Mouse (Mus musculus) E14TG2a.4 (cell line): ENCODE results near the gene Tsc22d1.

Experiments
- H3K27me3 ChIP-seq: 2 replicates; pipeline ENCODE4 v1.6.1; 2014; ENCODE audit warnings: low read length, control low read depth; ENCODE audit not compliant: insufficient read depth
- H3K36me3 ChIP-seq: 2 replicates; pipeline ENCODE4 v1.6.1; 2014; ENCODE audit warnings: low read length, control low read depth; ENCODE audit not compliant: insufficient read depth
- H3K4me1 ChIP-seq: replicated peaks from 2 replicates; pipeline ENCODE4 v1.6.1; 2014; ENCODE audit warnings: low read depth, low read length, control low read depth
- H3K4me3 ChIP-seq: replicated peaks from 2 replicates; pipeline ENCODE4 v1.5.1; 2014; ENCODE audit warnings: mild to moderate bottlenecking, low read length
- H3K9me3 ChIP-seq: 2 replicates; pipeline ENCODE4 v1.6.1; 2014; ENCODE audit warnings: low read length, control low read depth
- CTCF ChIP-seq: conservative IDR thresholded peaks from 2 replicates; pipeline ENCODE4 v1.5.1; 2014; ENCODE audit warnings: low read length
- NANOG ChIP-seq: IDR thresholded peaks from 2 replicates; pipeline ENCODE4 v1.6.1; 2014; ENCODE audit warnings: borderline replicate concordance, low read length, mixed read lengths
- POU5F1 ChIP-seq: IDR thresholded peaks from 2 replicates; pipeline ENCODE4 v1.6.1; 2014; ENCODE audit warnings: low read length, borderline replicate concordance

Gene Tsc22d1

DNA sequence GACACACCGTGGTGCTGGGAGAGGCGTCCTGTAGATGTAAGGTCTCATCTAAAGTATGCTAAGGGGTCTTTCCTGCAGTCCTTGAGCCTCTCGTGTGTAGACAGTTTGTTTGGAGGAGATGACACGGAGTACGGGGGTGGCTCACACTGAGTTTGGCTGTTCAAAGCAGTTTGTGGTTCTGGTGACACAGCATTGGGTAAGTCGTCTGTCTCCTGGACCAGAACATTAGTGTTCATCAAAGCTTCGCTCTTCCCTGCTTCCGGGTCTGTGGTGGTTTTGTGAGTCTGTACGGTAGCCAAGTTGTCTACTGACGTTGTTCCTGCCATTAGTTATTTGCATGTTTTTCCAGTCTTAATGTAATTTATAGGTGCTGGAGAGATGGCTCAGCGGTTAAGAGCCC, 65.7 kb downstream of the Tsc22d1 start:
- Histone ChIP-seq H3K9me3 (no peaks in the 10 kb centered on the region), H3K36me3 (no peaks in the 10 kb centered on the region), H3K4me3 (no peak overlapping the region), H3K4me1 (peaks cover 41% of the 10 kb centered on the region), H3K27me3 (0 out of 2 replicates have a peak, but pooled peaks cover 3% of the 10 kb centered on the region)
- no peak for TF ChIP-seq CTCF
- no peak for TF ChIP-seq POU5F1
- TF ChIP-seq NANOG, result no peak

DNA sequence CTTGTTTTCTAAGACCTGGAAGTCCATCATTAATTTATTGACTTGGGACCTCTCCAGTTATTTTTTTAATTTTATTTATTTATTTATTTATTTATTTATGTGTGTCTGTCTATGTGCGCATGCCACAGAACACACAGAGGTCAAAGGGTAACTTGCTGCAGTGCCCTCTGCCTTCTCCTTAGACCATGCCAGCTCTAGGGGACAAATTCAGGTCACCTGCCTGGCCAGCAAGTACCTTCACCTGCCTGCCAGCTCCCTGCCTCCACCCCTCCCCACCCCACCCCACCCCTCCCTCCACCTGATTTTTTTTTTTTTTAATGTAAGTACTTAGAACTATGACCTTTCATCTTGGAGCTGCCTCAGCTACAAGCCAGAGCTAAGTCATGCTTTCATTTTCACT, 68.9 kb downstream of the Tsc22d1 start:
- Histone ChIP-seq H3K36me3 (no peaks in the 10 kb centered on the region), H3K4me3 (no peak overlapping the region), H3K27me3 (0 out of 2 replicates have a peak, but pooled peaks cover 3% of the 10 kb centered on the region), H3K4me1 (peaks cover 48% of the 10 kb centered on the region), H3K9me3 (no peaks in the 10 kb centered on the region)
- TF ChIP-seq NANOG (no peak), POU5F1 (no peak), CTCF (no peak)

DNA sequence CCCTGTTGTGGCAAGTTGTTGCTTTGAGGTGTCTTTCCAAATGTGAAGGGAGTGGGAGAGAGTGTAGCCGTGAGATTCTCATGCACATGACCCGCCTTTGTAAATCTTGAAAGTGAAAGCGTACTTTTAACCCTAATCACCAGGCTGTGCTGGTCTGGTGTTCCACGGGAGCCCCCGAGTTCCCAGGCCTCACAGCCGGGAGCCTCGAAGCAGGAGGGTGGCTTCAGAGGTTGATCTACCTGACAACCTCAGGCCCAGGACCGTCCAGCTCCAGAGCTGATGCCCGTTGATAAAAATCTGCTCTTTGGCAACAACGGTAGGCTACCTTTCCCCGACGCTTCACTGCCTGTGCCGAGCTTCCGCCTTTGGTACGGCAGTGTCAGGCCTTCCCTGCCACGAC, 72.8 kb downstream of the Tsc22d1 start:
- Histone ChIP-seq H3K4me1 (peaks cover 48% of the 10 kb centered on the region), H3K9me3 (no peaks in the 10 kb centered on the region), H3K36me3 (peaks cover 3% of the 10 kb centered on the region; the same call in 1 of the 2 replicates), H3K27me3 (no peaks in the 10 kb centered on the region), H3K4me3 (peak overlapping the region; percentile 57)
- TF ChIP-seq NANOG, result no peak
- TF ChIP-seq POU5F1, result no peak
- no peak for TF ChIP-seq CTCF

- Histone ChIP-seq H3K36me3 (peaks cover 10% of the 10 kb centered on the region; the same call in 1 of the 2 replicates), H3K27me3 (no peaks in the 10 kb centered on the region), H3K4me1 (peaks cover 54% of the 10 kb centered on the region), H3K9me3 (no peaks in the 10 kb centered on the region), H3K4me3 (peak overlapping the region; percentile 57)
- TF ChIP-seq POU5F1 (no peak), CTCF (no peak), NANOG (no peak)
Measured at GRCm38 (mm10) chr14:76488101-76489044, 73.6 kb downstream of the Tsc22d1 start.

DNA sequence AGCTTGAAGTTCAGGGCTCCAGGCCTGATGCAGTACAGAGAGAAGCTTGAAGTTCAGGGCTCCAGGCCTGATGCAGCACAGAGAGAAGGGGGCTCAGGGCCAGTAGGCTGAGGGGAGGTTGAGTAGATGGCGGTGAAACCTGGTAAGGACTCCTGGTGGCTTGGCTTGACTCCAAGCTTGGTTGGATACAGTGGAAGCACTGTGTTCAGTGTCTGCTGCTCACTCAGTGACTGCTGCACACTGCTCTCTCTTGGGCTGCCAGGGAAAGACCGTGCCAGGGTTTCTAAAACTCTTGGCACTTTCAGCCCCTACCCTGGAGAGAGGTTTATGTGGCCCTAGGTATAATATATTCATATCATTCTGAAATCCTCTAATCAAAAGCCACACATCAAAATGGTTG, 74.4 kb downstream of the Tsc22d1 start:
- Histone ChIP-seq H3K9me3 (no peaks in the 10 kb centered on the region), H3K27me3 (no peaks in the 10 kb centered on the region), H3K4me1 (peaks cover 58% of the 10 kb centered on the region), H3K36me3 (peaks cover 13% of the 10 kb centered on the region; the same call in 1 of the 2 replicates), H3K4me3 (no peak overlapping the region)
- TF ChIP-seq CTCF, result no peak
- no peak for TF ChIP-seq POU5F1
- TF ChIP-seq NANOG, result no peak

- Histone ChIP-seq H3K27me3 (no peaks in the 10 kb centered on the region), H3K36me3 (peaks cover 13% of the 10 kb centered on the region; the same call in 1 of the 2 replicates), H3K9me3 (no peaks in the 10 kb centered on the region), H3K4me1 (peaks cover 57% of the 10 kb centered on the region), H3K4me3 (peak overlapping the region; percentile 72)
- TF ChIP-seq NANOG (no peak), POU5F1 (no peak), CTCF (no peak)
Measured at GRCm38 (mm10) chr14:76495022-76495421, 80.3 kb downstream of the Tsc22d1 start.

DNA sequence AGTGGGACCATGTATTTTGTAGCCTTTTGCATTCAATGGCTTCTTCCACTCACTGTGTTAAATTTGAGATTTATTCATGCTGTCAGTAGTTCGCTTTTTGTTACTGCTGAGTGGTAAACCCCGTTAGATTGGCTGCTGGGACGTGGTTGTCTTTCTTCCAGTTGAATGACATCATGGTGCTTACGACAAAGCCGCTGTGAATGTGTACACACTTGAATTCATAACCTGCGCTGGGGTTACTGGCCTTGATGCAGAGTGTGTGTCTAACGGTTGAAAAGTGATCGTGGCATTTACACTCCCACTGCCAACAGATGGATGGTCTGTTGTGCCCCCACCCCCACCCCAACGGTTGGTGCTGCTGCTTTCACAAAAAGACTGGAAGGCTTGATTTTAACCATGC, 82.4 kb downstream of the Tsc22d1 start:
- peaks cover 13% of the 10 kb centered on the region; the same call in 1 of the 2 replicates for H3K36me3 ChIP-seq
- no peaks in the 10 kb centered on the region for H3K9me3 ChIP-seq
- H3K4me3 ChIP-seq, result no peak overlapping the region
- no peaks in the 10 kb centered on the region for H3K27me3 ChIP-seq
- peaks cover 58% of the 10 kb centered on the region for H3K4me1 ChIP-seq
- TF ChIP-seq NANOG (no peak), CTCF (no peak), POU5F1 (no peak)

DNA sequence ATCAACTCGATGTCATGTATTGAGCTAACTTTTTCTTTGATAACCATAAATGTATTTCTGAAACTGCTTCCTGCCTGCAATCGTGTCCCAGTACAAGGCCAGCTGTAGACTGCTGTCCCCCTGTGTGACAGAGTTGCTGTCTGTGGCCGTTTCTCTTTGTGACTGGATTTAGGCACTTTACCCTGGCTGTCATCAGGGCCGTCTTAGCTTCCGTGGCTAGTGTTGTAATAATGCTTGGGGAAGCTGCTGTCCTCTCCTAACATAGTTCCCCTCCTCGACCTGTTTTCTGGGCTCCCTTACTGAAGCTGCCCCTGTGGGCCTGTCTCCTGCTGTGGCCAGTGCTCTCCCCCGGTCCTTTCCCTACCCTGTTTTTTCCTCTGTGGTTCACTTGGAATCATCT, 83.4 kb downstream of the Tsc22d1 start:
- Histone ChIP-seq H3K9me3 (no peaks in the 10 kb centered on the region), H3K27me3 (no peaks in the 10 kb centered on the region), H3K4me3 (no peak overlapping the region), H3K4me1 (peaks cover 49% of the 10 kb centered on the region), H3K36me3 (0 out of 2 replicates have a peak, but pooled peaks cover 4% of the 10 kb centered on the region)
- no peak for TF ChIP-seq POU5F1
- TF ChIP-seq CTCF, result no peak
- TF ChIP-seq NANOG, result no peak
